Mouse (Mus musculus): ENCODE data around the gene Celf2.

DNA sequence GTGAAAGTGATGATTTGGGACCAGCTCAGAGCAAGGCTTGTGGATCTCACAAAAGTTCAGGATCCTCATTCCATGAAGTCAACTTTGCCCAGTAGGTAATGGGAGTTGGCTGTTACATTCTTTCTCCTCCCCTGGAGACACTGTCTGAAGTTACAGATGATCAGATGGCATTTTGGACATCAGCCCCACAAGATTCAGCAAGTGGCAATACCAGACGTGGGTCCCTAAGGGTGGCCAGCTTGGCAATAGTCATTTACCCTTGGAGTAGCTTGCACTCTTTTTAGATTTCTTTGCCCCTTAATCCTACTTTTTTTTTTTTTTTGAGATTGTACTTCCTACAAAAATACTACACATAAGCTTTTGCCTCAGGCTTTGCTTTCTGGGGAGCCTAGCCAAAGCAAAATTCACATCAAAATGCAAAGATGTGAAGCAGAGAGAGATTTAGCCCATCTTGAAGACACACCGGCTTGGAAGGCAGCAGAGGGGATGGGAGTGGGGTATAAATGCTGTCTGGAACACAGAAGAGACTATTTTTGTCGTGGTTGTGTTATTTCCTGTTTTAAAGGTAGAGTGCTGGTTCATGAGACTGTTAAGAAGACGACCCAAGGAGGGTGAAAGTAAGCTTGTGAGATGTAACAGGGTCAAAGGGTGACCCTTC lies 397.1 kb downstream of the Celf2 start:
- no peak for TF ChIP-seq CTCF (IDR thresholded peaks at IDR 0.05; ENCODE audit: extremely low read depth, insufficient read length, insufficient replicate concordance, low read depth, low read length)
- no peak for TF ChIP-seq POLR2A (IDR thresholded peaks at IDR 0.05; ENCODE audit: low read depth, low read length)
